Mouse (Mus musculus): ENCODE measurements around the gene Cntnap3.

DNA sequence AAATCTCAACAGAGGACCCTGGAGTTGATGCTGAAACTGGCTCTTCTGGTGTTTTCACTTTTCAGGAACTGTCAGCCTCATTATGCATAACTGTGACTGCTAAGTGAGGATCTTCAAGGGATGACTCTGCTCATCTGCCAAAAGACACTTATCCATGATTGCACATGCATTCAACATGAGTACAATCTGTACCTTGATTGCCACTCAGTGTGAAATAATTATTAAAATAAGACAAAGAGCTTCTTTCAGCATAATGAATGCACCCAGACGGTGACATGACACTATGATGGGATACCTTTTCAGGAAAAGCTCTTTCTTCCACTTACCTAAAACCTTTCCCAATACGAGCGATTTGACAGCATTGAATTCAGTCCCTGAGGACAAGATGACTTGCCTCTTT is 158.4 kb downstream of the Cntnap3 start:
- TF ChIP-seq CTCF (IDR thresholded peaks at IDR 0.05; ENCODE audit: extremely low read depth, insufficient read length, insufficient replicate concordance, low read depth, low read length) (no peak), POLR2A (IDR thresholded peaks at IDR 0.05; ENCODE audit: low read depth, low read length) (no peak)
